Mouse (Mus musculus): ENCODE data around the gene Nup62. TPM values are rescaled to one million over a fixed set of nuclear protein-coding genes. Genes with fewer than 3 reads are reported as not detected.

The Nup62 gene
- polyA plus RNA-seq, 1 experiment from 2014 or later = 49.9 TPM

DNA sequence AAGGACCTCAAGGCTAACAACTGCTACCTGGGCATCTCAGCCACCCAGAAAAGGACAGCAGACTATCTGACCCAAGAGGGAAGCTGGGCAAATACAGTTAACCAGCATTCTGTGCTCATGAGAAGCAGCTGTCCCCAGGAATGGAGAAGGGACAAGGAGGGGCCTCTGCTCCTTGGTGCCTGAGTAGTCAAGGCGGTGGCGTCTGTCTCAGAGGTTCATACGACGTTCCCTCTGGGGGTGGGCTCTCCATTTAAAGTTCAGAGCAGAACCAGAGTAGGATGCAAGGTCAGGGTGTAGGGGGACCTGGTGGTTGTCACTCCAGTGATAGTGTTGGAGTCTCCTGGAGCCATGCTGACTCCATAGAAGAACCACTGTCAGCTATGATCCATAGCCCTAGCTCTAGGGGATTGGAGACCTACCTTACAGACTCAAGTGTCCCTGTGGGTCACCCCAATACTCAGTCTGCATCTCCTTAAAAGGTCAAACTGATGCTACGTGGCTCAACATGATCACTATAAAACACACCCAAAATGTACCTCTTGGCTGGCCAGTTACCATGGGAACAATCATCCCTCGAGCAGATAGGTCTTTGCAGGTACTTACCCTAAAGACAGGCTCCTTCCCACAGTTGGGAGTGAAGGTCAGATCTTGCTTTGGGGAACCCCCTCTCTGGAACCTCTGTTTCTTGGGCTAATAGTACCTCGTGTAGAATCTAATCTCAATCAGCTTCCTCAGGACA, 4.9 kb upstream of the Nup62 start:
- Histone ChIP-seq H3K27ac (no peak overlapping the region), H3K27me3 (replicated peaks) (no peaks in the 10 kb centered on the region), H3K9me3 (no peaks in the 10 kb centered on the region), H3K4me2 (no peak overlapping the region), H3K4me3 (no peak overlapping the region), H3K4me1 (peaks cover 10% of the 10 kb centered on the region), H3K36me3 (replicated peaks) (no peaks in the 10 kb centered on the region), H3K9ac (no peak overlapping the region)
- 91% methylated on average over 7 of the region's 7 CpGs for WGBS
- no peak for ATAC-seq (replicated peaks)

DNA sequence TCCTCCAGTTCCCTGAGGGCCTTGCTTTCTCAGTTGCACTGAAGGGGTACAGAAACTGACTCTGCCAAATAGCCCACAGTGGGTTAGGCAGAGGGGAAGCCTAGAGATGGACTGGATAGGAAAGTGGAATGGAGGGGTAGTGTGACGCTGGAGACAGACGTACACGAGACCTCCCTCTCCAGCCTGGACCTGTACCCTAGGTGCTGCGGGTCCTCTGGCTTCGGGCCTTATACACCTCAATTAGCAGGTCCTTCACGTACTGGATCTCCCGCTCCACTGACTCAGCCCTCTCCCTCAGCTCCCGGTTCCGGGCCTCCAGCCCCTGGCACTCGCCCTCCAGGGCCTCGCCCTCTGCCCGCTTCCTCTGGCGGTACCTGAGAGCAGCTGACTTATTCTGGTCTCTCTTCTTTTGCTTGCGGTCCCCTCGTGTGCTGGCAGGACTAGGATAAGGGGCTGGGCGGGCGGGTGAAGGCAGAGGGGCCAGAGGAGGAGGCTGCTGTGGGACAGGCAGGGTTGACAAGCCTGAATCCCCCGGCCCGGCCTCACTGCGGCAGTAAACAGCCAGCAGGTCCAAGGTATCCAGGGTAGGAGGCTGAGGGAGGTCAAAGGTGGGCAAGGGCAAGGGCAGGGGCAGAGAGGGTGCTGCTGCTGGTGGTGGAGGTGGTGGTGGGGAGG, 3.1 kb upstream of the Nup62 start:
- H3K27ac ChIP-seq = no peak overlapping the region
- H3K4me2 ChIP-seq = no peak overlapping the region
- no peaks in the 10 kb centered on the region for H3K9me3 ChIP-seq
- WGBS = 92% methylated on average over 20 of the region's 20 CpGs
- no peak overlapping the region for H3K9ac ChIP-seq
- peaks cover 21% of the 10 kb centered on the region for H3K4me1 ChIP-seq
- ATAC-seq (replicated peaks) = no peak
- no peaks in the 10 kb centered on the region for H3K36me3 ChIP-seq (replicated peaks)
- H3K4me3 ChIP-seq = no peak overlapping the region
- no peaks in the 10 kb centered on the region for H3K27me3 ChIP-seq (replicated peaks)

DNA sequence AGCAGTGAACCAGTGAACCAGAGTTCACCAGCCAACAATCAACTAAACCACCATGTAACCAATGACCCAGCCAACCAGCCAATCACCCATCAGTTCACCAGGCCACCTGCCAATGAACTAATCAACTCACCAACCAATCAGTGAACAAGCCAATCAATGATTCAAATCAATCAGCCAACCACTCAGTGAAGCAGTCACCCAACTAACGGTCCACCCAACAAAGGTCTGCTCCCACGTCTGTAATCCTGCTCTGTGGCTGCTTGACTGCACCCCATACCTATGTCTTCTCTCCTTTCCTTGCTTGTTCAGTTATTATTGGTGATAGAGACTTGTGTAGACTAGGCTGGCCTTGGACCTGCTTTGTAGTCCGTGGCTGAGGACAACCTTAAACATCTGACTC, 1.9 kb upstream of the Nup62 start:
- Histone ChIP-seq H3K36me3 (replicated peaks) (no peaks in the 10 kb centered on the region), H3K27ac (no peak overlapping the region), H3K4me1 (peaks cover 33% of the 10 kb centered on the region), H3K9ac (no peak overlapping the region), H3K4me2 (no peak overlapping the region), H3K4me3 (no peak overlapping the region), H3K9me3 (no peaks in the 10 kb centered on the region), H3K27me3 (replicated peaks) (no peaks in the 10 kb centered on the region)
- no peak for ATAC-seq (replicated peaks)
- WGBS = 93% methylated on average over 3 of the region's 3 CpGs

DNA sequence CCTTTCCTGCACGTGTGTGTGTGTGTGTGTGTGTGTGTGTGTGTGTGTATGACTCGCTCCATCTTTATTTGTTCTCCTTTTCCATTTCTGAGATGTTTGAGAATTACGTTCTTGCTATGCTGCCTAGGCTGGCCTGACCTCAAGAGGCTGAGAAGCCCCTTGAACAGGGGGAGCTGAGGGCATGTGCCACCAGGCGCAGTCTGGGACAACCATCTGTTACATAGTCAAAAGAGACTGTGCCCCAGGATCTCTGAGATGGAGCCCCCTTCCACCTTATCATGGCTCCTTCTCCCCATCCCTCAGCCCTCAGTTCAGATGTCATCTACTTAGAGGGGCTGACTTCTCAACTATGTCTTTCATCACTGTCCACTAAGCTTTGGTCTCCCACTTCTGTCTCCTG, 1.5 kb upstream of the Nup62 start:
- 90% methylated on average over 4 of the region's 4 CpGs for WGBS
- H3K4me2 ChIP-seq = no peak overlapping the region

DNA sequence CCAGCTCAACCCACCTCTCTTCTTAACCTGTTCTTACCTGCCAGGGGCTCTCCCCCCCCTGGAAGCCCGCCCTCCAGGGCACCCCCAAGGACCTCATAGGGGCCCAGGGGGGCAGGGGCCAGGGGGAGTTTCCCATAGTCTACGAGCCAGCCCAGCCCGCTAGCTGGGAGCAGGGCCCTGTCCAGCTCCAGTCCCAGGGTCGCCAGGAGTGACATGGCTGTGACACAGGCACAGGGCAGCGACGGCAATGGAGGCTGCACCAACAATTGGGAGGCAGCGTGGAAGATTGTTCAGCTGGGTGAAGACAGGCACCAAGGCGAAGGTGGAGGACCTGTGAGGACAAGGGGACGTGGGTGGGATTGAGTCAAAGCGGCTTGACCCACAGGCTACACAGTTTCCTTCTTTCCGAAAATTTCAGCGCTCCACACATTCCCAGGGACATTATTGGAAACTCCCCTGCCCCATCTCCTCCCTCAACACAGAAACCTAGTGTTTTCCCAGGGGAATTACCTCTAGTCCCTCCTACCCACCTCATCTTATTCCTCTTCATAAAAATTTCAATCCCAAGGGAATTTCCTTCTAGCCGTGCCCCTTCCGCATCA, 835 bp upstream of the Nup62 start:
- WGBS = 22% methylated on average over 14 of the region's 14 CpGs
- H3K4me1 ChIP-seq = peaks cover 43% of the 10 kb centered on the region
- ATAC-seq (replicated peaks) = peak; percentile 9
- H3K4me2 ChIP-seq = peak overlapping the region; percentile 63
- H3K27ac ChIP-seq = peak overlapping the region; percentile 90
- no peaks in the 10 kb centered on the region for H3K36me3 ChIP-seq (replicated peaks)
- H3K4me3 ChIP-seq = peak overlapping the region; percentile 68
- no peaks in the 10 kb centered on the region for H3K27me3 ChIP-seq (replicated peaks)
- peak overlapping the region; percentile 5; the same call in 1 of the 2 replicates for H3K9ac ChIP-seq
- no peaks in the 10 kb centered on the region for H3K9me3 ChIP-seq

More for the DNA sequence above, 1.5 kb upstream of the Nup62 start:
- no peak for ATAC-seq (replicated peaks)
- Histone ChIP-seq H3K9me3 (no peaks in the 10 kb centered on the region), H3K27ac (no peak overlapping the region), H3K4me1 (peaks cover 37% of the 10 kb centered on the region), H3K9ac (no peak overlapping the region), H3K36me3 (replicated peaks) (no peaks in the 10 kb centered on the region), H3K27me3 (replicated peaks) (no peaks in the 10 kb centered on the region), H3K4me3 (no peak overlapping the region)

DNA sequence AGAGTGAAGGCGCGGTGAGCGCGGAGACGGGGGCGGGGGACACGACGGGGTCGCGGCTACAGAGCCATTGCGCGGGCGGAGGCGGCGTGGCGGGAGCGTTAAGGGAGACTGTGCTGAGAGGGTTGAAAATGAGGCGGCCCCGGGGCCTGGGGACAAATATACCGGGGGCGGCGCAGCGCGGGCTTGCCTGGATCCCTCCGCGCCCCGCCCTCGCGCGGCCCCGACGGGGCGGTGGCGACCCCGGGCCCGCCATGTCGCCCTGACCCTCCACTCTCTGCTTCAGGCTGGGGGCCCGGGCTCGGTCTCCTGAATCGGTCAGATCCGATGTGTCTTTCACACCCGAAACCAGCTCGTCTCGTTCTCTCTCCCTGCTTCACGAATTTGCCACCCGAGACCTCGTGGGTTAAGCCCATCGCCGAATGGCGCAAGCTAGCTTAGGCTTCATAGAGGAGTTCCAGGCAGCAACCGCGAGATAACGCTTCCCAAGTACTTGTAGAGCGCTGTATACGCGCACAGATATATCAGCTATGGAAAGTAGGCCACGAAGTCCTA, 658 bp downstream of the Nup62 start, which contains the start of gene Atf5:
Atf5 (minus strand) TSS at position 189 of the 552 bp plus-strand sequence.
- H3K27ac ChIP-seq = peak within 1 kb of the TSS; percentile 90
- H3K36me3 ChIP-seq (replicated peaks) = no peaks in the 10 kb centered on the region
- H3K4me3 ChIP-seq = peak within 1 kb of the TSS; percentile 68
- no peaks in the 10 kb centered on the region for H3K9me3 ChIP-seq
- H3K9ac ChIP-seq = peak within 1 kb of the TSS; percentile 71
- peaks cover 46% of the 10 kb centered on the region for H3K4me1 ChIP-seq
- WGBS = under 1% methylated on average over 55 of the region's 57 CpGs
- no peak; the same call in 1 of the 2 replicates for ATAC-seq (replicated peaks)
- no peaks in the 10 kb centered on the region for H3K27me3 ChIP-seq (replicated peaks)
- peak within 1 kb of the TSS; percentile 63 for H3K4me2 ChIP-seq

DNA sequence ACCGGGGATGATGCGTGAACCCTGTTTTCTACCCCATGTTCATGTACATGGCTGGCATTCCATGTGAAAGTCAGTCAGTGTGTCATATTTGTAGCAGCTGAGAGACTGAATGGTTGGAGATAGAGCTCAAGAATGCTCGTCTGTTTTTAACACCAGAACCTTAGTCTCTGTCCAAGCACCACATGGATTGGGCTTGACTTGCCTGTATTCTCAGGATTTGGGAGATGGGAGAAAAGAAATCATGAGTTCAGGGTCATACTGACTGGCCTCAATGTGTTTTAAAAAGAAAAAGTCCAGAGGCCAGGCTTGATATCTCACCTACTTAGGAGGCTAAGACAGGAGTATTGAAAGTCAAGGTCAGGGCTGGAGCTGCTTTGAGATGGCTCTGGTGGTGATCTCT, 1.6 kb downstream of the Nup62 start:
- WGBS = 30% methylated on average over 3 of the region's 3 CpGs
- Histone ChIP-seq H3K4me3 (peak overlapping the region; percentile 68), H3K4me1 (peaks cover 46% of the 10 kb centered on the region), H3K9ac (peak overlapping the region; percentile 71; the same call in 1 of the 2 replicates), H3K9me3 (no peaks in the 10 kb centered on the region), H3K36me3 (replicated peaks) (no peaks in the 10 kb centered on the region), H3K4me2 (peak overlapping the region; percentile 63), H3K27me3 (replicated peaks) (no peaks in the 10 kb centered on the region), H3K27ac (no peak overlapping the region)
- ATAC-seq (replicated peaks) = no peak

DNA sequence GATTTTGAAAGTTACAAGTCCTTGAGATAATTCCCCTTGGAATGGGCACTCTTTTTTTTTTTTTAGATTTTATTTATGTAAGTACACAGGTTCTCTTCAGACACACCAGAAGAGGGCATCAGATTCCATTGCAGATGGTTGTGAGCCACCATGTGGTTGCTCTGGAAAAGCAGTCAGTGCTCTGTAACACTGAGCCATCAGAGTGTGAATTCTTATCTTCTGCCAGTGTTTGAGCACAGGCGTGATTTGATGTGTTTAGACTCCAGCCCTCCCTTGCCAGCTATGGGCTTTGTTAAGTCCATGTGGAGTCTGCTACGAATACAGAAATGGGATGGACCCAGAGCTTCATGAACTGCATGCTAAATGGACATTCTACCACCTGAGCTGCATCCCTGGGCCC, 2.3 kb downstream of the Nup62 start:
- Histone ChIP-seq H3K27me3 (replicated peaks) (no peaks in the 10 kb centered on the region), H3K4me1 (peaks cover 51% of the 10 kb centered on the region), H3K9me3 (no peaks in the 10 kb centered on the region), H3K36me3 (replicated peaks) (no peaks in the 10 kb centered on the region), H3K27ac (no peak overlapping the region), H3K9ac (peak overlapping the region; percentile 19; the same call in 1 of the 2 replicates), H3K4me2 (peak overlapping the region; percentile 63), H3K4me3 (peak overlapping the region; percentile 68; the same call in 1 of the 2 replicates)
- no peak for ATAC-seq (replicated peaks)
- WGBS = 24% methylated on average over 2 of the region's 2 CpGs

DNA sequence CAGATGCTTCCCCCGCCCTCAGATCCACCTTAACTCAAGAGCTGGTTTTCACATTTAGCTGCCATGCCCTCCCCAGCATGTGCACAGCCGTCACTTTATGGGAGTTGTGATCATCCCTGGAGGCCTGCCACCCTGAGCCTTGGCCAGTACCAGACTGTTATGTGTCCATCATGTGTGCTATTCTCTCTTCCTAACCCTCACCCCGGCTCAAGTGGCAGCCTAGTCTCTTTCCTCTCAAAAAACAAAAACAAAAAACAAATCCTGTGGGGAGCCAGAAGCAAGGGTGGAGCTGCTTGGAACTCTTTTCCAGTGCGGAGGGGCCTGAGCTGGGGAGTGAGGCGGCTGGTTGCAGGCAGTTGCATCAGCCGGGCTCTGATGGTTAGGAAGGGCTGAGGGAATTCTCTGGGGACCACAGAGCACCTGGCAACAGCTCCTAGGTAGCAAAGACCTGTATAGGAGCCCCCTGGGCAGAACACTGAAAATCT, 2.9 kb downstream of the Nup62 start:
- ATAC-seq (replicated peaks) = no peak

DNA sequence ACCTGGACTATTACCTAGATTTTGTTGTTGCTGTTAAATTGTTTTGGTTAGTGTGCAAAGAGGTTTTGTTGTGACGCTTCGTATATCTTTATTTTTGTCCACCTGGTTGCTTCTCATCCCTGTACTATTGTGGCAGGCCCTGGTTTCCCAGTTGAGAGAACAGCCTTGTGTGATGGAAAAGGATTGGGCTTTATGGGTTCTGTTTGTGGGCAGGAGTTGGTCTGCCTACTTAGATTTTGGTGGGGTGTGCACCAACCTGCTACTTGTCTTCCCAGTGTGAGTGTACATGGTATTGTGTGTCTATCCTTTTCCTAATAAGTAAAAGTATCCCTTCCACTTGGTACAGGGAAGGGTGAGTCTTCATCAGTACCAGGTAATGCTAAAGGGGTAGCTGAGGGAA, 3.5 kb downstream of the Nup62 start:
- H3K9me3 ChIP-seq = no peaks in the 10 kb centered on the region
- no peaks in the 10 kb centered on the region for H3K27me3 ChIP-seq (replicated peaks)
- no peak overlapping the region for H3K4me3 ChIP-seq
- peak overlapping the region; percentile 24; the same call in 1 of the 2 replicates for H3K27ac ChIP-seq
- ATAC-seq (replicated peaks) = no peak
- 95% methylated on average over 2 of the region's 2 CpGs for whole genome bisulfite sequencing
- H3K9ac ChIP-seq = no peak overlapping the region
- H3K4me2 ChIP-seq = peak overlapping the region; percentile 63
- no peaks in the 10 kb centered on the region for H3K36me3 ChIP-seq (replicated peaks)
- peaks cover 55% of the 10 kb centered on the region for H3K4me1 ChIP-seq

More for the DNA sequence above, 2.9 kb downstream of the Nup62 start:
- H3K4me3 ChIP-seq = peak overlapping the region; percentile 68; the same call in 1 of the 2 replicates
- H3K27ac ChIP-seq = peak overlapping the region; percentile 24; the same call in 1 of the 2 replicates
- no peaks in the 10 kb centered on the region for H3K27me3 ChIP-seq (replicated peaks)
- no peaks in the 10 kb centered on the region for H3K9me3 ChIP-seq
- no peaks in the 10 kb centered on the region for H3K36me3 ChIP-seq (replicated peaks)
- H3K4me2 ChIP-seq = peak overlapping the region; percentile 63
- H3K4me1 ChIP-seq = peaks cover 55% of the 10 kb centered on the region
- H3K9ac ChIP-seq = peak overlapping the region; percentile 19; the same call in 1 of the 2 replicates
- 30% methylated on average over 6 of the region's 6 CpGs for WGBS

DNA sequence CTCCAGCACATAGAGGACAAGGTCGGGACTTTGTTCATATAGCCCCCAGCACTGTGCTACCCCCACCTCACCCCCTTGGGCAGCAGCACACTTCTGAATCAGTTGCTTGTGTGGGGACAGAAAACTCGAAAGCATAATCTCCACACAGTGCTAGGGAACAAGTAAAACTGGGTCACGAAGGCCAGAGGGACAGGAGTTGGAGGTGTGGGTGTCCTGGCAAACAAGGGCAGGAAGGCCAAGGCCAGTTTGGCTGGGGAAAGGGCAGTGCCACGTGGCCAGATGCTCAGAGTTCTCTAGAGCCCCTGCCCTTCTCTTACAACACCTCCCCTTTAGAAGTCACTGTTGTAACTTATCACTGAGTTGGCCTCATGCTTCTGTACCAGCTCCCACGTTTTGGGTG, 4.0 kb downstream of the Nup62 start:
- ATAC-seq (replicated peaks) = no peak
- Histone ChIP-seq H3K4me2 (no peak overlapping the region; the same call in 1 of the 2 replicates), H3K4me3 (no peak overlapping the region), H3K27ac (no peak overlapping the region), H3K36me3 (replicated peaks) (no peaks in the 10 kb centered on the region), H3K27me3 (replicated peaks) (no peaks in the 10 kb centered on the region), H3K9me3 (no peaks in the 10 kb centered on the region), H3K9ac (no peak overlapping the region), H3K4me1 (peaks cover 52% of the 10 kb centered on the region)
- WGBS = 74% methylated on average over 5 of the region's 5 CpGs

DNA sequence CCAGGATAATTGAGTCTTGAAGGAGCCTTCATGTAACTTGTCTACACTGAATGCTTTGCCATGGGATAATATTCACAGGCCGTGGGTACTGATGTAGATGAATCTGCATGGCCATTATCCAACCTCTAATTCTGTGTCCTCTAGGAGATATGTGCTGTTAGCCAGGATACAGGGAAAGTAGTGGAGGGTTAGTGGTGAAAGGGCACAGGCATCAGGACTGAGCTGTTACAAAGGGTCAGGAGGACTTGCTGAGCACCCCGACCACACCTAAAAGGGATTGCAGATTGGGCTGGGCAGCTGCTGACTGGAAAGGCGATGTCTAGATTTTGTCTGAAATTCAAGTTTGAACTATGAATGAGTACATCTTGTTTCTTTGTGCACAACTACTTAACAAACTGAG, 4.6 kb downstream of the Nup62 start:
- H3K27ac ChIP-seq = no peak overlapping the region
- H3K4me1 ChIP-seq = peaks cover 45% of the 10 kb centered on the region
- H3K4me2 ChIP-seq = no peak overlapping the region
- 88% methylated on average over 3 of the region's 3 CpGs for WGBS
- H3K9ac ChIP-seq = no peak overlapping the region
- no peak overlapping the region for H3K4me3 ChIP-seq
- no peaks in the 10 kb centered on the region for H3K9me3 ChIP-seq
- no peaks in the 10 kb centered on the region for H3K36me3 ChIP-seq (replicated peaks)
- ATAC-seq (replicated peaks) = no peak
- no peaks in the 10 kb centered on the region for H3K27me3 ChIP-seq (replicated peaks)

Measured in midbrain, embryonic 15.5 days (tissue).